Mouse (Mus musculus): Measurements from ENCODE around the gene Ccdc167. TPM values are rescaled to one million over a fixed set of nuclear protein-coding genes. Genes with fewer than 3 reads are reported as not detected.

Ccdc167 gene
- polyA plus RNA-seq (2012; rRNA removed): 7.8 and 8.3 TPM in 2 replicates

GRCm38 (mm10) chr17:29716732-29717445 is at the start of gene Ccdc167:
Gene Ccdc167, minus strand, starts transcription at chr17:29717044.

DNA sequence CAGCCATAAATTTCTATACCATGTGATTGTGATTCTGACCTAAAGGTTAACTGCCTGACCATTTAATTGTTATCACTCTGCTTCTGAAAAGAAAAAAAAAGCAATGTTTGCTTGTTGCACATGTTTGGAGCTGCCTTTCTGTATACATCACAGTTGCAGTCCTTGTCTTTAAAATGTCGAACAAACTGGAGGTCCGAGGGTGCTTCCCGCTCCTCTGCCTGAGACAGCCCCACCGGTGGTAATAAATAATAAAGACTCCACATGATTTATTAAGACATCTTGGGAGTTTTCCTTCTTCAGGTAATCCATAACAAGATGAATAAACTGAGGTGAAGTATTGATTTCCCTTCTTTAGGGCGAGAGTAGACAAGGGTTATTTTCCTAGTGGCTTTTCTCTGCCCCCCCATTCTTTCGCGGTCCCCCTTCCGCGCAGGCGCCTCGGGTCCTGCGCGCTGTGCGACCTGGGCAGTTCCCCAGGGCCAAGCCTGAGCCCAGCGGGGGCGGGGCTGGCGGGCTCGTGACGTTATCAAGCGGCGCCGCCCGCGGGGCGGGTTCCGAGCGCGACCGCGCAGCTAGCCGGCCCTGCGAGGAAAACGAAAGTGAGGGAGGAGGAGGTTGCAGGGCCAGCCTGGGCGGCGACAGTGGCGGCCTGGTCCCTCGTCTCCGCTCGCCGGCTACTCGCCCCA is 56.6 kb downstream of the Ccdc167 start, which contains the start of gene Cmtr1:
Gene Cmtr1 (plus strand): TSS at position 520 of the 686 bp plus-strand sequence.

Other genes with a start within 250 kb of the Ccdc167 start
- 49.9 and 62.4 TPM in 2 replicates for gene Pim1, start 226.3 kb downstream of the Ccdc167 start, polyA plus RNA-seq (2012; rRNA removed)
- not detected in 2 replicates for gene Gm17657, start 167.4 kb downstream of the Ccdc167 start, polyA plus RNA-seq (2012; rRNA removed)
- 3.1 and 3.6 TPM in 2 replicates for gene Tbc1d22b, start 167.3 kb downstream of the Ccdc167 start, polyA plus RNA-seq (2012; rRNA removed)
- gene Tmem217, start 164.7 kb downstream of the Ccdc167 start, polyA plus RNA-seq (2012; rRNA removed): 0.05 TPM in 1 of 2 replicates, not detected in the other
- gene Rnf8, start 102.3 kb downstream of the Ccdc167 start, polyA plus RNA-seq (2012; rRNA removed): 26.9 and 27.1 TPM in 2 replicates
- 1.8 and 2.0 TPM in 2 replicates for gene Gm28043, start 102.2 kb downstream of the Ccdc167 start, polyA plus RNA-seq (2012; rRNA removed)
- gene Cmtr1, start 56.4 kb downstream of the Ccdc167 start, polyA plus RNA-seq (2012; rRNA removed): 15.7 and 18.2 TPM in 2 replicates